ENCODE assay signal across 8 mouse cellular contexts in the genomic region with DNA sequence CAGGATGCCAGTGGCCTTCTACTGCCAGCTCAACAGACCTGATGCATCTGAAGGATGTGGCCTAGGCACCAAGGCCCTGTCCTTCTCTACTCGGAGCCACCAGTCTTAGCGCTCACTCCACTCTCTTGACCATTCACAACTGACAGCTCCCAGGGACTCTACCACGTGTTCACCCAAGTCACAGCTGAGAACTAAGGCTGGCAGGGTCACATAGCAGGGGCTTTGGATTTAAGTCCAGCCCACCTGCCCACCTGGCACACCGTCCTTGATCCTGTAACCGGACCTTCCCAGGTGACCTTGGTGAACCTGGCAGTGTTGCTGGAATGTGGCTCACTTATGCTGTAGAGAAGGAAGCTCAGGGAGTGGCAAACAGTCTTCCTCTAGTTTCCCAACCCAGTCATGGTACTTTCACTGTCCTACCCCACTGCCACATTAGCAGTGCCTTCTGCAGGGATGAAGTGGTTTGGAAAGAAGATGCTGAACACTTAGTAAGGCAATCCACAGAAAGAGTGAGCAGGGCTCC. TPM values are rescaled to one million over a fixed set of nuclear protein-coding genes. Genes with fewer than 3 reads are reported as not detected.
DNase-seq lines count a peak whose midpoint lies in the region; ATAC-seq and TF ChIP-seq lines count a peak whose summit lies in the region.

No protein-coding gene starts in this region.

- TF ChIP-seq CTCF in thymus, adult 2 months (IDR thresholded peaks at IDR 0.05; ENCODE audit: borderline replicate concordance, control insufficient read depth, extremely low read depth, insufficient read depth, low read length, poor library complexity), result no peak
- TF ChIP-seq CTCF in liver, postnatal 0 days (IDR thresholded peaks at IDR 0.05; ENCODE audit: low read depth), result no peak

- ATAC-seq in liver, postnatal 0 days, result no peak
- no peak for ATAC-seq in frontal cortex, adult (ENCODE audit: low TSS enrichment)
- ATAC-seq in monocyte, adult 5-6 weeks (replicated peaks; ENCODE audit: insufficient number of reproducible peaks, low FRiP score, low TSS enrichment, poor library complexity, severe bottlenecking), result no peak

- no peak for TF ChIP-seq EP300 in liver, postnatal 0 days (IDR thresholded peaks at IDR 0.05; ENCODE audit: low read depth)

- peaks cover 47% of the 10 kb centered on the region for H3K4me1 ChIP-seq in thymus, adult 2 months (replicated peaks; ENCODE audit: control insufficient read depth, insufficient read depth, low read length)
- peaks cover 13% of the 10 kb centered on the region for H3K4me1 ChIP-seq in liver, postnatal 0 days (ENCODE audit: insufficient read depth)

- no peak overlapping the region for H3K9ac ChIP-seq in liver, postnatal 0 days (replicated peaks)

- peak; percentile 41 to 44 for DNase-seq in cerebellum, postnatal 10 days
- no peak for DNase-seq in cerebellum, postnatal 25 days
- DNase-seq in thymus, adult 2 months, result no peak
- no peak for DNase-seq in thymus, postnatal 4 days
- no peak for DNase-seq in liver, postnatal 0 days
- no peak for DNase-seq in cerebellum, adult 9-10 months

- peak overlapping the region; percentile 27 for H3K4me2 ChIP-seq in liver, postnatal 0 days (ENCODE audit: low read depth, low read length)

- H3K27me3 ChIP-seq in thymus, adult 2 months (ENCODE audit: control insufficient read depth, insufficient read depth, low read length), result no peaks in the 10 kb centered on the region
- H3K27me3 ChIP-seq in liver, postnatal 0 days (ENCODE audit: insufficient read depth, low read length), result no peaks in the 10 kb centered on the region

- no peak overlapping the region for H3K27ac ChIP-seq in thymus, adult 2 months (ENCODE audit: control insufficient read depth, insufficient read depth, low read length)
- H3K27ac ChIP-seq in liver, postnatal 0 days (ENCODE audit: low read depth), result no peak overlapping the region

- 82% methylated on average over 5 of the region's 5 CpGs for WGBS in thymus, adult 2 months
- 67% methylated on average over 5 of the region's 5 CpGs for WGBS in liver, postnatal 0 days (ENCODE audit: insufficient replicate concordance)

- peak overlapping the region; percentile 16 for H3K4me3 ChIP-seq in thymus, adult 2 months (ENCODE audit: control insufficient read depth, insufficient read depth, low read length)
- H3K4me3 ChIP-seq in liver, postnatal 0 days (ENCODE audit: low read depth, low read length), result no peak overlapping the region

- TF ChIP-seq POLR2A in thymus, adult 2 months (IDR thresholded peaks at IDR 0.05; ENCODE audit: control insufficient read depth, extremely low read depth, insufficient read depth, low read length, poor library complexity), result no peak

- no peaks in the 10 kb centered on the region for H3K9me3 ChIP-seq in liver, postnatal 0 days (ENCODE audit: low read length)

- no peaks in the 10 kb centered on the region for H3K36me3 ChIP-seq in thymus, adult 2 months (ENCODE audit: control insufficient read depth, insufficient read depth, low read length)
- no peaks in the 10 kb centered on the region for H3K36me3 ChIP-seq in liver, postnatal 0 days (replicated peaks; ENCODE audit: insufficient read depth, low read length)

RNA-seq across cellular contexts. Expression of a gene that starts 0.6 kb away (rescaled TPM):
- 61.1 and 64.5 TPM in 2 replicates for polyA plus RNA-seq in thymus, adult 2 months (2012; rRNA removed)
- 3.8 and 4.4 TPM in 2 replicates for polyA plus RNA-seq in liver, postnatal 0 days (2015; fragmentation: Nextera tagmentation; extraction: Ambion mirVana)
- 1.9 to 5.8 TPM (median 2.8 TPM) in 3 replicates for total RNA-seq in monocyte, adult 5-6 weeks (2017)

Comparison
In these comparisons a context has a peak if more than half of its experiments do, and no peak if none do; other contexts are left out.
1. DNase-seq: peak in cerebellum, postnatal 10 days (2 of 2); none in cerebellum, postnatal 25 days (0 of 2), thymus, adult 2 months (single experiment), thymus, postnatal 4 days (single experiment), liver, postnatal 0 days (single experiment) and cerebellum, adult 9-10 months (single experiment).
2. RNA of a gene that starts 0.6 kb away (polyA plus RNA-seq): 61.1 to 64.5 TPM in thymus, adult 2 months; 3.8 to 4.4 TPM in liver, postnatal 0 days; every median in the first group is over 10 times any median in the second.